Mouse (Mus musculus): ENCODE data around the gene Osbpl5. TPM values are rescaled to one million over a fixed set of nuclear protein-coding genes. Genes with fewer than 3 reads are reported as not detected.

The Osbpl5 gene
- polyA plus RNA-seq, 1 experiment from 2014 or later: 27.6 TPM

DNA sequence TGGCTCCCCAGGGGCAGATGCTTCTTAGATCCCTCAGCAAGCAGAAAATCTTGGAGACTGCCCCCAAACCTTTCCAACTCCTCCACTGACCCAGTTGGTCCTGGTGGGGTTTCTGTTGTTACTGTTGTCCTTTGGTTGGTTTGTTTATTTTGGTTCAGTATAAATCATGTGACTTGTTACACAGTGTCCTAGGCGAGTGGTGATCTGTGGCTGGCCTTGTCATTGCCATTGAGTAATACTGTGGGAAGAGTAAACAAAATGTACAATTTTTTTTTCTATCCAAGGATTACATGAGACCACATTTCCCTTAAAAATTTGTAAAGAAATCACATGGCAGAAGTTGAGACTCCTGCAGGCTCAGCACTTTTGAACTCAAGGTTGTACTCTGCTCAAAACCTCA is 12.7 kb upstream of the Osbpl5 start:
- WGBS: 50% methylated on average over 1 of the region's 1 CpGs
- H3K4me3 ChIP-seq: no peak overlapping the region
- H3K9me3 ChIP-seq: no peaks in the 10 kb centered on the region
- no peak for ATAC-seq (ENCODE audit: low FRiP score)
- H3K27me3 ChIP-seq: peaks cover 18% of the 10 kb centered on the region
- H3K27ac ChIP-seq: no peak overlapping the region
- no peak overlapping the region for H3K9ac ChIP-seq
- H3K4me2 ChIP-seq: no peak overlapping the region
- H3K36me3 ChIP-seq: no peaks in the 10 kb centered on the region
- H3K4me1 ChIP-seq (replicated peaks): no peaks in the 10 kb centered on the region

DNA sequence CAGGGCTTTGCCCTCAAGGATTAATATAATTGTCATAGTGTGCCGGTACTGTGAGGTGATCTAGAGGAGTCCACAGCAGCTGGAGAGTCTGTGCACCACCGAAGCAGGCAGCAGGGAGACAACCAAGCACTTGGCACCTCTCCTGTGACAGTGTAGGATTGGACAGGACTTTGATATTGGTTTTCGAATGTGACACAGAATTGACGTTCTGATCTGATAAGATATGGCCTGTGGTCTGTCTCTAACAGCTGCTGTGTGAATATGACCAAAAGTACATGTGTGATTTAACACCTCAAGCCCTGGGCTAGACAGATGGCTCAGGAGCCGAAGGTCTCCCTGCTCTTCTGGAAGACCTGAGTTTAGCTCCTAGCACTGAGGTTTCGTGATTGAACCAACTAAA is 11.5 kb upstream of the Osbpl5 start:
- no peak for ATAC-seq (ENCODE audit: low FRiP score)
- Histone ChIP-seq H3K4me2 (no peak overlapping the region), H3K27ac (no peak overlapping the region), H3K9ac (no peak overlapping the region), H3K27me3 (peaks cover 23% of the 10 kb centered on the region), H3K4me3 (no peak overlapping the region), H3K9me3 (no peaks in the 10 kb centered on the region), H3K4me1 (replicated peaks) (no peaks in the 10 kb centered on the region), H3K36me3 (no peaks in the 10 kb centered on the region)
- 85% methylated on average over 6 of the region's 6 CpGs for WGBS

DNA sequence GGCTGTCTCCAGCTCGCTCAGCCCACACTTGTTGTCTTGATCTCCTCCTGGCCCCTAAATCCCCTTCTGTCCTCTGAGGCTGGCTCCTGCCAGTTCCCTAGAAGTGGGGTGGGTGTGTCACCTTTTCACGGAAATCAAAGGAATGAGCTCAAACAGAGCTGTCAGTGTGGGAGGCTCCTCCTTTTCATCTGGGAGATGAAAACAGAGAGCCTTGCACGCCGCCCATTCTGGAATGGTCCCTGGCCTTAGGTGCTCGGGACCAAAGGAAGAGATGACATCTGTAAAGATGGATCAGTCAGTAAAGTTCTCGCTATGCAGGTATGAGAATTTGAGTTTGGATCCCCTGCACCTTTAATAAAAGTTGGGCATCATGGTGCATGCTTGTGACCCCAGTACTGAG is 10.1 kb upstream of the Osbpl5 start, which contains the start of gene Mrgprg:
TSS of gene Mrgprg (minus strand) at position 101 of the 400 bp plus-strand sequence.
- Histone ChIP-seq H3K27me3 (peaks cover 32% of the 10 kb centered on the region), H3K27ac (no peak within 1 kb of the TSS), H3K9me3 (no peaks in the 10 kb centered on the region), H3K4me2 (no peak within 1 kb of the TSS), H3K9ac (no peak within 1 kb of the TSS), H3K4me3 (no peak within 1 kb of the TSS), H3K4me1 (replicated peaks) (no peaks in the 10 kb centered on the region), H3K36me3 (no peaks in the 10 kb centered on the region)
- 57% methylated on average over 6 of the region's 6 CpGs for WGBS
- ATAC-seq (ENCODE audit: low FRiP score): no peak

DNA sequence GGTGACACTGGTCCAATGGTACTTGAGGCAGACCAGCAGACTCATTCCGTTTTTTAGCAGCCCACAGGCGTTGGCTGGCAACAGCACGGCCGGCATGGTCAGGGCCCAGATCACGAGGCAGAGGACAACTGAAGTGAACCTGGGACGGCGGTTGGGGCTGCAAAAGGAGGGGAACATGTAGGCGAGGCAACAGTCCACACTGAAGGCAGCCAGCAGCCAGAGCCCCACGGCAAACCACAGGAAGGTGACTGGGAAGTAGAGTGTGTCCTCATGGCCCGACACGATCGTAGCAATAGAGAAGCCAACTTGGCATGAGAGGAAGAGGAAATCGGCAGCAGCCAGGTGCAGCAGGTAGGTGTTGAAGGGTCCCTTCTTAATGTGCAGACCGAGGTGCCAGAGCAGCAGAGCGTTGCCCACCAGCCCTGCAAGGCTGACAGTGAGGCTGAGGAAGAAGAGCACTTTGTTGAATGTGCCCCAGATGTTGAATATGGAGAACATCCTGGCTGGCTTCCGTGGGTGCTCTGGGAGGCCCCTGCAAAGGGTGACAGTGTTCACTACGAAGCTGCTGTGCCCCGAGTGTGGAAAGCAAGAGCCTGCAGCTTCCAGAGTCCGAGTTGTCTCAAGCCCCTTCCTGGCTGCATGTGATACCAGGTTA is 8.2 kb upstream of the Osbpl5 start:
- no peak overlapping the region for H3K27ac ChIP-seq
- ATAC-seq (ENCODE audit: low FRiP score): no peak
- H3K4me1 ChIP-seq (replicated peaks): no peaks in the 10 kb centered on the region
- H3K27me3 ChIP-seq: peaks cover 32% of the 10 kb centered on the region
- H3K4me3 ChIP-seq: no peak overlapping the region
- H3K36me3 ChIP-seq: no peaks in the 10 kb centered on the region
- no peak overlapping the region for H3K9ac ChIP-seq
- H3K9me3 ChIP-seq: no peaks in the 10 kb centered on the region
- no peak overlapping the region for H3K4me2 ChIP-seq
- WGBS: 78% methylated on average over 19 of the region's 19 CpGs

DNA sequence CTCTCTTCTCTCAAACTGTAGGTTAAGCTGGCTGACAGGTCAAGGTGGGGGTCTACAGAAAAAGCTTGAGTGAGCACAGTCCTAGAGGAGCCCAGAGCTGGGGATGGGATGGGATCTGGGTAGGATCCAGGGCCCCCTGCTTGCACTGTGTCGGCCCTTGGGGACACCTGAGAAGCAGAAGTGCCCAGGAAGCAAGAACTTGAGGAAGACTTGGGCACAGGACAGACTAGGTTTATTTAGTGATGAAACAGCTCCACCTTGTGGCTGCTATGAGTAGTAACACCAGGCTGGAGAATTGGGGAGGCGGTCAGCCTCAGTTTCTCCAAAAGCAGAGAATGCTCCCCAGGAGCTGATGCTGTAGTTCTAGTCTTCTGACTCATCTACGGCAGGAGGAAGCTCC is 7.0 kb upstream of the Osbpl5 start:
- no peak for ATAC-seq (ENCODE audit: low FRiP score)
- Histone ChIP-seq H3K9ac (no peak overlapping the region), H3K36me3 (no peaks in the 10 kb centered on the region), H3K27ac (no peak overlapping the region), H3K9me3 (no peaks in the 10 kb centered on the region), H3K4me1 (replicated peaks) (no peaks in the 10 kb centered on the region), H3K4me2 (no peak overlapping the region), H3K4me3 (no peak overlapping the region), H3K27me3 (peaks cover 36% of the 10 kb centered on the region)
- 18% methylated on average over 3 of the region's 3 CpGs for WGBS

DNA sequence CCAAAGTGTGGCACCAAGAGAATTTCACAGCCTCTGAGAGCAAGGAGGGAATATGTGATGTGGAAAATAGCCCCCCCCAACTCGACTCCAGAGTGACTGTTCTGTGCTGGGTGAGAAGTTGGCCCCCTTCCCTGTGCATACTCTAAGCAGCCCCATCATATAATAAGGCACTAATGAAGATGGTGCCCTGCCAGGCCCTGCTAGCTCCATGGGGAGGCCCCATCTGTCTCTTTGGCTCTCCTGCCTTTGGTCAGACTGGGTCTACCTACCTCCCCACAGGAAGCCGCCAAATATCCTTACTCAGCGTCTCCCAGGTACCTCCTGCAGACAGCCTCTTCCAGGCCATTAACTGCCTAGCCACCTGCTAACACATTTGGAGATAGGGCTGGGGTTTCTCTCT is 2.2 kb upstream of the Osbpl5 start:
- no peak overlapping the region for H3K4me3 ChIP-seq
- no peaks in the 10 kb centered on the region for H3K9me3 ChIP-seq
- H3K27ac ChIP-seq: no peak overlapping the region
- WGBS: 68% methylated on average over 3 of the region's 3 CpGs
- no peak overlapping the region for H3K4me2 ChIP-seq
- H3K27me3 ChIP-seq: peaks cover 54% of the 10 kb centered on the region
- H3K36me3 ChIP-seq: no peaks in the 10 kb centered on the region
- no peak overlapping the region for H3K9ac ChIP-seq
- peaks cover 13% of the 10 kb centered on the region for H3K4me1 ChIP-seq (replicated peaks)
- ATAC-seq (ENCODE audit: low FRiP score): no peak

DNA sequence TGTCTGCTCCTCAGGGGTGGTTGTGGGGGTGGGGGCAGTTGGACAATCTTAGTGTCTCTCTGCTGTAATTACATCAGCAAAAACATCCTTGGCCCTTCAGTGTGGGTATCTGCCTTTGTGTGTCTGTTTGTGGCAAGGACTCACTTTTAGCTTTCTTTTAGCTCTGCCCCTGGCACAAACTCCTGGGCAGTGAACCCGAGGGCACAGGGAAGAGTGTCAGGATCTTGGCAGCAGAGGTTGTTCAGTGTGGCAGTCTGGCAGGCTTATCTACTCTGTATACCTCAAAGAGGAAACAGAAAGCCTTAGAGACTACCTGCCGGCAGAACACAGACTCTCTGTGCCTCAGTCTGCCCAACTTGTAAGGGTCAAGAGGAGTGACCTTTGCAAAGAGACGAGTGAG is 911 bp upstream of the Osbpl5 start:
- no peak overlapping the region for H3K27ac ChIP-seq
- no peak for ATAC-seq (ENCODE audit: low FRiP score)
- H3K36me3 ChIP-seq: no peaks in the 10 kb centered on the region
- H3K4me2 ChIP-seq: peak overlapping the region; percentile 72; the same call in 1 of the 2 replicates
- no peak overlapping the region for H3K9ac ChIP-seq
- 77% methylated on average over 3 of the region's 3 CpGs for WGBS
- H3K27me3 ChIP-seq: peaks cover 52% of the 10 kb centered on the region
- H3K4me3 ChIP-seq: no peak overlapping the region
- H3K4me1 ChIP-seq (replicated peaks): peaks cover 13% of the 10 kb centered on the region
- H3K9me3 ChIP-seq: no peaks in the 10 kb centered on the region

DNA sequence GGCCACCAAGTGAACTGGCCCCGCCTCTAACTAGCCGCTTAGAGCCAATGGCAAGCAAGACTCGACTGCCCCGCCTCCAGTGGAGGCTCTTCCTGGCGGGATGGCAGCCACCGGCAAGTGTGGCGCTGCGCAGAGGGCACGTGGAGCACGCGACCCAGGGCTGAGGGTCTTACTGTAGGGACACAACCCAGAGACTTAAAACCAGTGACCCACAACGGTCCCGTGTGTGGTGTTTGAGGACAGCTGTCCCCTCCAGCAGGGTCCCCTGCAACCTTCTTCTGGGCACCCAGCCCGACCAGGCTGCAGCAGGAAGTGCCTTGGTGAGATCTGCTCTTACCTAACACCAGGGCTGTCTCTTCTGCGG is 224 bp upstream of the Osbpl5 start:
- Histone ChIP-seq H3K4me3 (peak overlapping the region; percentile 39), H3K9me3 (no peaks in the 10 kb centered on the region), H3K36me3 (no peaks in the 10 kb centered on the region), H3K27ac (no peak overlapping the region), H3K9ac (peak overlapping the region; percentile 55; the same call in 1 of the 2 replicates), H3K4me2 (peak overlapping the region; percentile 72), H3K27me3 (peaks cover 46% of the 10 kb centered on the region), H3K4me1 (replicated peaks) (peaks cover 13% of the 10 kb centered on the region)
- 3% methylated on average over 15 of the region's 15 CpGs for WGBS
- peak; percentile 90 for ATAC-seq (ENCODE audit: low FRiP score)

DNA sequence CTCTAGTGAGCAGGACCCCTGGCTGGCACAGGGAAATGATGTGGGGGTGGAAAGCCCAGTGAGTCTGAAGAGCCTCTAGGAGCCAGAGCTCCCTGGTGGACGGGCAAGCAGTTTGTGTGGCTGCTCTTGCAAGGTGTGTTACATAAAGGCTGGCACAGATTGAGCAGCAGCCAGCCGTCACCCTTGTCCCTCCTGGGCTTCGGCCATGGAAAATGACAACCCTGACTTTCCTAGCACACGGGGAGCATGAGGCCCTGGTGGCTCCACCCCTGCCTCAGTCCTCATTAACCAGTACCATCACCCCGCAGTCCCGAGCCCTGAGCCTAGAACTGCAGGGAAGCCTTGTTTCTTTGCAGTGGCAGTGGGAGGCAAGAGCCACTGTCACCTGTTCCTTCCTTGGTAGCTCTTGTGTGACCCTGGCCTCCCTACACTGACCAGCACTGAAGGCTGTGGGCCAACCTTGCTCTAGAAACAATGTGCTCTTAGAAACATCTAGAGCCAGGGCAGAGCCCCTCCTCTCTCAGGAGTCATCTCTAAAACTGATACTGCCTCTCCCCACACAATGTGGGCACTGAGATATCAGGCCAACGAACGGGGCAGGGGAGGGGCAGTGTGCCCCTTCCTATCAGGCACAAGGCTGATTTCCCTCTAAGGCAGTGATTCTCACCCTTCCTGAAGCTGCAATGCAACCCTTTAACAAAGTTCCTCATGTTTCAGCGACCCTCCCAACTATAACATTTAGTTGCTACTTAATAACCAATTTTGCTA is 1.2 kb downstream of the Osbpl5 start:
- WGBS: 73% methylated on average over 9 of the region's 9 CpGs
- Histone ChIP-seq H3K4me3 (no peak overlapping the region), H3K9ac (no peak overlapping the region), H3K36me3 (no peaks in the 10 kb centered on the region), H3K27me3 (peaks cover 47% of the 10 kb centered on the region), H3K4me1 (replicated peaks) (peaks cover 13% of the 10 kb centered on the region), H3K9me3 (no peaks in the 10 kb centered on the region), H3K4me2 (no peak overlapping the region), H3K27ac (no peak overlapping the region)
- no peak for ATAC-seq (ENCODE audit: low FRiP score)

DNA sequence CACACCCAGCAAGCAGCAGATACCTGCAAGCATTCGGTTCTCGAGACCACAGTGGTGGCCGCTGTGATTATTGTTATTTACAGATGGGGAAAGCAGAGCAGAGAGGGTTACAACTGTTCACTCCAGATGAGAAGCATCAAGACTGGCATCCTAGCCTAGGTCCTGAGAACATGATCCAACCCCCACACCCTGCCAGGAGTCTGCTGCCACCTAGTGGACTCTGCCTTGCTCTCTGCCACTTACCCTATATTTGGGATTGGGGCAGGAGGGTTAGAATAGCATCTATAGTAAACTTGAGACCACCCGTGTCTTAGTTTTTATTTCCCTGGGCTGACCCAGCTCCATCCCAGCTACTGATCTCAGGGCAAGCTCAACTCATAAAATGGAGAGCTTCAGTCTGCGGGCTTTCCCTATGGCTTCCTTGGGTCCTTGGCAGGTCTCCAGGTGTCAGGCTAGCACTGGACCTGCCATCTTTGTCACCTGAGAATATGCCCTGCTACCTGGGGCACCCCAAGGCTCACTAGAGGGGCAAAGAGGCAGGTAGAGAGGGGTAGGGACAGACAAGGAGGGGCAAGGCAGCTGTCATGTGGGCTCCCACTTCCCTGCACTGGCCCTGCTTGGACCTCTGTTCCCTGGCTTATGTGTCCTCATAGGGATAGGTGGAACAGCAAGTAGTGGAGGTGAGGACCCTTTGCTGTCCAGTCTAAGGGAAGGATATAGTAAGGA is 2.6 kb downstream of the Osbpl5 start:
- Histone ChIP-seq H3K9ac (no peak overlapping the region), H3K27me3 (peaks cover 46% of the 10 kb centered on the region), H3K4me2 (no peak overlapping the region), H3K27ac (no peak overlapping the region), H3K4me1 (replicated peaks) (peaks cover 13% of the 10 kb centered on the region), H3K4me3 (no peak overlapping the region), H3K9me3 (no peaks in the 10 kb centered on the region), H3K36me3 (no peaks in the 10 kb centered on the region)
- no peak for ATAC-seq (ENCODE audit: low FRiP score)
- WGBS: 59% methylated on average over 5 of the region's 5 CpGs

DNA sequence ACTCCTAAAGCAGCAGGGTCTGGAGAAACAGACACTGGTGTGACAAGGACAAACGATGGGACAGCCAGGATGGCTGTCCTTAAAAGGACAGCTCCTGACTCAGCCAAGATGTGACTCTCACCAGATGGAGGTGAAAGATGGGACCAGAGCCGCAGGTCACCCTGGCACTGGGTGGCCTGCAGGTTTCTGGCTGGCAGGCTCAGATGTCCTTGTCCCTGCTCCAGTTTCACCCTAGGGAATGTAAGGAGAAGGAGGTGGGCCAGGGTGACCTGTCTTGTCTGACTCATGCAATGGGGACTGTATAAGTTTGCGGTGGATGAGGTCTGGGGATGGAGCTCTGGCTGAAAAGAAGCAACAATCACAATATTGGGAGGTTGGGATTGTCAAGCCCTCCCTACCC is 4.2 kb downstream of the Osbpl5 start:
- ATAC-seq (ENCODE audit: low FRiP score): no peak

DNA sequence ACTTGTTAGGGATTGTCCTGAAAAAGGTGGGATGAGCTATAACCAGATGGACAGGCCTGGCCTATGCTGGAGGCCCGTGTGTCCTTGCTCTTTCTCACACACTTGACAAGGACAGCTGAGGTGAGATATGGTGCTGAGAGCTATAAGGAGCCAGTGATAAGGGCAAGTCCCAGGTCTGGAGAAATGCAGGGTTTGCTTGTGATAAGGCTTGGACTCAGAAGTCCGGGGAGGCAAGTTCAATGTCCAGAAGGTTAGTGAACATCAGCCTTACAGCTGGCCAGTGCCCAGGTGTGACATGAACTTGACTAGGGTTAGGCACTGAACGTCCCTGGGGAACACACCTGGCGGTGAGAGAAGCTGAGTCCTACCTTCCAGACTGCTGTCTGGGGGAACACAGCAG is 4.7 kb downstream of the Osbpl5 start:
- H3K9ac ChIP-seq: no peak overlapping the region
- H3K4me3 ChIP-seq: no peak overlapping the region
- WGBS: 78% methylated on average over 4 of the region's 4 CpGs
- H3K27me3 ChIP-seq: peaks cover 28% of the 10 kb centered on the region
- ATAC-seq (ENCODE audit: low FRiP score): no peak
- no peaks in the 10 kb centered on the region for H3K36me3 ChIP-seq
- H3K4me1 ChIP-seq (replicated peaks): peaks cover 17% of the 10 kb centered on the region
- H3K27ac ChIP-seq: no peak overlapping the region
- H3K4me2 ChIP-seq: no peak overlapping the region
- H3K9me3 ChIP-seq: no peaks in the 10 kb centered on the region

More for the DNA sequence above, 4.2 kb downstream of the Osbpl5 start:
- 90% methylated on average over 3 of the region's 3 CpGs for WGBS
- H3K9me3 ChIP-seq: no peaks in the 10 kb centered on the region
- H3K4me3 ChIP-seq: no peak overlapping the region
- no peak overlapping the region for H3K27ac ChIP-seq
- peaks cover 23% of the 10 kb centered on the region for H3K4me1 ChIP-seq (replicated peaks)
- H3K27me3 ChIP-seq: peaks cover 33% of the 10 kb centered on the region
- H3K9ac ChIP-seq: no peak overlapping the region
- H3K4me2 ChIP-seq: no peak overlapping the region
- H3K36me3 ChIP-seq: no peaks in the 10 kb centered on the region

Data from hindbrain, embryonic 13.5 days (tissue).